ENCODE assay signal across 8 mouse cellular contexts in genomic region chr10:17418227-17418685, GRCm38 (mm10).
DNase-seq lines count a peak whose midpoint lies in the region; ATAC-seq and TF ChIP-seq lines count a peak whose summit lies in the region.

No protein-coding gene starts in this region.

- no peak overlapping the region for H3K4me2 ChIP-seq in forebrain, embryonic 14.5 days (ENCODE audit: low read length)

- H3K4me3 ChIP-seq in heart, adult 2 months = no peak overlapping the region
- H3K4me3 ChIP-seq in heart, embryonic 10.5 days = no peak overlapping the region
- no peak overlapping the region for H3K4me3 ChIP-seq in forebrain, embryonic 14.5 days (ENCODE audit: low read depth, low read length)

- TF ChIP-seq POLR2A in heart, adult 2 months (IDR thresholded peaks at IDR 0.05; ENCODE audit: insufficient read depth, low read depth, low read length) = no peak

- no peak for TF ChIP-seq CTCF in heart, adult 2 months (IDR thresholded peaks at IDR 0.05)

- no peaks in the 10 kb centered on the region for H3K79me2 ChIP-seq in heart, adult 2 months (replicated peaks; ENCODE audit: control insufficient read depth, insufficient read depth, low read length)

- ATAC-seq in forebrain, embryonic 14.5 days = no peak
- ATAC-seq in inflammation-experienced regulatory T-cells, adult 6 months = no peak

- H3K27me3 ChIP-seq in heart, adult 2 months (ENCODE audit: control insufficient read depth, insufficient read depth, low read length) = no peaks in the 10 kb centered on the region
- no peaks in the 10 kb centered on the region for H3K27me3 ChIP-seq in heart, embryonic 10.5 days (ENCODE audit: insufficient read depth, poor library complexity, severe bottlenecking)
- H3K27me3 ChIP-seq in forebrain, embryonic 14.5 days (replicated peaks; ENCODE audit: control insufficient read depth, insufficient read depth, low read length) = no peaks in the 10 kb centered on the region

- 60% methylated on average over 7 of the region's 7 CpGs for WGBS in heart, adult 2 months
- 80% methylated on average over 7 of the region's 7 CpGs for WGBS in heart, embryonic 10.5 days
- WGBS in forebrain, embryonic 14.5 days = 71% methylated on average over 7 of the region's 7 CpGs

- no peak overlapping the region for H3K27ac ChIP-seq in heart, adult 2 months
- H3K27ac ChIP-seq in heart, embryonic 10.5 days = no peak overlapping the region
- no peak overlapping the region for H3K27ac ChIP-seq in forebrain, embryonic 14.5 days (ENCODE audit: low read depth, low read length)

- no peaks in the 10 kb centered on the region for H3K36me3 ChIP-seq in heart, adult 2 months (ENCODE audit: control insufficient read depth, insufficient read depth, low read length)
- no peaks in the 10 kb centered on the region for H3K36me3 ChIP-seq in heart, embryonic 10.5 days
- H3K36me3 ChIP-seq in forebrain, embryonic 14.5 days (ENCODE audit: control insufficient read depth, insufficient read depth, low read length) = no peaks in the 10 kb centered on the region

- H3K9ac ChIP-seq in heart, adult 2 months (ENCODE audit: low read depth, low read length) = no peak overlapping the region
- no peak overlapping the region for H3K9ac ChIP-seq in forebrain, embryonic 14.5 days (ENCODE audit: low read length)

- peak; percentile 18 to 38 for DNase-seq in heart, adult 2 months
- DNase-seq in heart, embryonic 10.5 days (ENCODE audit: low spot score) = no peak
- peak; percentile 20 for DNase-seq in urinary bladder, postnatal 14 days (ENCODE audit: low spot score)
- DNase-seq in urinary bladder, adult 2 months (ENCODE audit: low spot score) = no peak
- DNase-seq in left cerebral cortex, postnatal 25 days (ENCODE audit: low spot score in 2 of 2) = peak; percentile 27 to 72
- DNase-seq in forebrain, embryonic 14.5 days (ENCODE audit: low spot score) = no peak
- no peak for DNase-seq in cerebellum, adult 9-10 months

- H3K4me1 ChIP-seq in heart, adult 2 months (ENCODE audit: control insufficient read depth, insufficient read depth, low read length) = peaks cover 2% of the 10 kb centered on the region
- no peaks in the 10 kb centered on the region for H3K4me1 ChIP-seq in heart, embryonic 10.5 days
- H3K4me1 ChIP-seq in forebrain, embryonic 14.5 days (ENCODE audit: control insufficient read depth, insufficient read depth, low read length) = no peaks in the 10 kb centered on the region

- intact Hi-C loops in heart, adult 2 months (cut with DNase I) = no loop called here
- intact Hi-C loops in left cerebral cortex, postnatal 25 days (cut with DNase I) = loop anchor here (5.0 kb wide), 1 partner anchor 304 kb away; the partner anchor contains the start of gene Cited2

- H3K9me3 ChIP-seq in heart, embryonic 10.5 days = no peaks in the 10 kb centered on the region
- no peaks in the 10 kb centered on the region for H3K9me3 ChIP-seq in forebrain, embryonic 14.5 days (replicated peaks; ENCODE audit: control insufficient read depth, low read length)

- TF ChIP-seq EP300 in heart, adult 2 months (IDR thresholded peaks at IDR 0.05; ENCODE audit: insufficient read depth, low read depth, low read length) = no peak

Comparison
In these comparisons a context has a peak if more than half of its experiments do, and no peak if none do; other contexts are left out.
1. DNase-seq: peak in heart, adult 2 months (2 of 2), urinary bladder, postnatal 14 days (single experiment) and left cerebral cortex, postnatal 25 days (2 of 2); none in heart, embryonic 10.5 days (single experiment), urinary bladder, adult 2 months (single experiment), forebrain, embryonic 14.5 days (single experiment) and cerebellum, adult 9-10 months (single experiment).